Comparison of ENCODE assay signal across 15 mouse cellular contexts in the genomic region with DNA sequence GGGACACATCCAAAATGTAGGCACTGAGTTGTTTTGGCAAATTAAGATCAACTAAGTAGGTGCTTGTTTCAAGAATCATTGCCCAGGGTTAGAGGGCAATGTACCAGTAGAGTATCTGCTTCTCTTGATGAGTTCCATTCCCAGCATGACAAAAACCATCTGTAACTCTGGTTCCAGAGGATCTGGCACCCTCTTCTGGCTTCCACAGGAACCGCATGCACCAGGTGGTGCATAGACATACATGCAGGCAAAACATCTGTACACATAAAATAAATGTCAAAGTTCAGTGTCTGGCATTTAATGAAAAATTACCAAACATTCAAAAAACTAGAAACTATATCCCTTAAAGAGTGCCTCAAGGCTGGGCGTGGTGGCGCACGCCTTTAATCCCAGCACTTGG.
A peak's percentile ranks its signal among the peaks of the same experiment; 100 is the strongest.
DNase-seq lines count a peak whose midpoint lies in the region; ATAC-seq and TF ChIP-seq lines count a peak whose summit lies in the region.
"Had no signal": no experiment of that assay in that cellular context is flagged by ENCODE, and none has a peak within 500 bp of the region (broad histone marks: within the 10 kb centered on the region; RNA-seq: fewer than 3 reads in every experiment).

No protein-coding gene starts in this region.

- H3K36me3 ChIP-seq in lung, embryonic 14.5 days (ENCODE audit: insufficient read depth), result no peaks in the 10 kb centered on the region
- no peaks in the 10 kb centered on the region for H3K36me3 ChIP-seq in ES-E14 (ENCODE audit: control insufficient read depth, insufficient read depth, low read length, poor library complexity, severe bottlenecking)
- H3K36me3 ChIP-seq: neural tube, embryonic 15.5 days had no signal

- no peak overlapping the region for H3K4me2 ChIP-seq in lung, embryonic 14.5 days
- H3K4me2 ChIP-seq: forebrain, embryonic 13.5 days; neural tube, embryonic 15.5 days had no signal

- H3K27me3 ChIP-seq in lung, embryonic 14.5 days (ENCODE audit: insufficient read depth, low read length), result no peaks in the 10 kb centered on the region
- H3K27me3 ChIP-seq: forebrain, embryonic 13.5 days; neural tube, embryonic 15.5 days had no signal

- no peaks in the 10 kb centered on the region for H3K4me1 ChIP-seq in lung, embryonic 14.5 days (ENCODE audit: insufficient read depth)
- no peaks in the 10 kb centered on the region for H3K4me1 ChIP-seq in ES-E14 (ENCODE audit: control insufficient read depth in 2 of 2, insufficient read depth in 2 of 2, low read length in 2 of 2, poor library complexity in 1 of 2)
- H3K4me1 ChIP-seq: forebrain, embryonic 13.5 days; neural tube, embryonic 15.5 days had no signal

- in situ Hi-C loops in ES-E14 (cut with MboI; ENCODE audit: low sequenced_read_pairs in 2 of 2, unreplicated experiment in 2 of 2), result no loop called here

- no peak overlapping the region for H3K4me3 ChIP-seq in lung, embryonic 14.5 days (ENCODE audit: low read depth, low read length)
- no peak overlapping the region for H3K4me3 ChIP-seq in ES-E14 (ENCODE audit: insufficient read depth in 1 of 2, low read depth in 1 of 2, low read length in 2 of 2, poor library complexity in 1 of 2, severe bottlenecking in 1 of 2)
- H3K4me3 ChIP-seq: forebrain, embryonic 13.5 days; neural tube, embryonic 15.5 days had no signal

- peak; percentile 79 for DNase-seq in heart, adult 11 months
- no peak for DNase-seq in heart, adult 8-10 months (ENCODE audit: low spot score)
- DNase-seq in lung, embryonic 14.5 days, result no peak
- no peak for DNase-seq in lung, adult 18-20 months
- DNase-seq in ES-E14 (ENCODE audit: low read depth, low spot score), result peak; percentile 41
- no peak for DNase-seq in cerebellum, adult 18-20 months
- DNase-seq in right cerebral cortex, adult 2 months (ENCODE audit: low spot score in 2 of 2), result no peak
- DNase-seq: cerebellum, postnatal 14 days; gastrocnemius, postnatal 36 days; left cerebral cortex, postnatal 4 days; right cerebral cortex, postnatal 14 days had no signal

- TF ChIP-seq CTCF in lung, embryonic 14.5 days (IDR thresholded peaks at IDR 0.05; ENCODE audit: low read depth), result peak; percentile 42

- 96% methylated on average over 4 of the region's 4 CpGs for WGBS in lung, embryonic 14.5 days

- no peak overlapping the region for H3K27ac ChIP-seq in lung, embryonic 14.5 days (ENCODE audit: low read depth)
- H3K27ac ChIP-seq in ES-E14 (ENCODE audit: insufficient read depth, low read depth, low read length, poor library complexity, severe bottlenecking), result no peak overlapping the region
- H3K27ac ChIP-seq: forebrain, embryonic 13.5 days; neural tube, embryonic 15.5 days had no signal

- H3K9me3 ChIP-seq in lung, embryonic 14.5 days (ENCODE audit: low read depth, low read length), result no peaks in the 10 kb centered on the region
- H3K9me3 ChIP-seq in ES-E14 (ENCODE audit: control insufficient read depth, insufficient read depth, low read depth, low read length), result no peaks in the 10 kb centered on the region

- ATAC-seq in lung, embryonic 14.5 days (ENCODE audit: insufficient read depth), result no peak
- ATAC-seq in megakaryocyte progenitor cell, adult 5-6 weeks (replicated peaks; ENCODE audit: poor library complexity), result peak; percentile 66
- ATAC-seq: forebrain, embryonic 13.5 days; midbrain, embryonic 16.5 days had no signal

- no peak overlapping the region for H3K9ac ChIP-seq in lung, embryonic 14.5 days
- H3K9ac ChIP-seq in ES-E14 (ENCODE audit: insufficient read depth, low read depth, low read length, poor library complexity, severe bottlenecking), result no peak overlapping the region
- H3K9ac ChIP-seq: forebrain, embryonic 13.5 days; neural tube, embryonic 15.5 days had no signal

TF ChIP-seq in ES-E14, 5 proteins besides CTCF, POLR2A, EP300 and RAD21:
- TF ChIP-seq ZNF384 (IDR thresholded peaks at IDR 0.05; ENCODE audit: low read depth, low read length), result no peak
- peak; percentile 78; the same call in 1 of the 2 replicates for TF ChIP-seq ZC3H11A (IDR thresholded peaks at IDR 0.05; ENCODE audit: borderline replicate concordance, low read depth, low read length)

Comparison
In these comparisons a context has a peak if more than half of its experiments do, and no peak if none do; other contexts are left out.
1. DNase-seq: peak in heart, adult 11 months (single experiment) and ES-E14 (single experiment); none in heart, adult 8-10 months (single experiment), lung, embryonic 14.5 days (single experiment), lung, adult 18-20 months (0 of 2), cerebellum, adult 18-20 months (0 of 2) and right cerebral cortex, adult 2 months (0 of 2).